Mouse (Mus musculus): ENCODE results near the gene Sh2d2a. TPM values are rescaled to one million over a fixed set of nuclear protein-coding genes. Genes with fewer than 3 reads are reported as not detected.
"Not testable (repeated sequence)": the region's sequence is repeated elsewhere in the genome, so short reads cannot be mapped to it uniquely, and the experiment has no call there.

The Sh2d2a gene
- polyA plus RNA-seq, 1 experiment, result 5.9 TPM

- no peak overlapping the region for H3K27ac ChIP-seq (ENCODE audit: insufficient read depth, low read depth, low read length)
- no peaks in the 10 kb centered on the region for H3K36me3 ChIP-seq (ENCODE audit: control insufficient read depth, insufficient read depth, low read length)
- no peak for TF ChIP-seq CTCF (IDR thresholded peaks at IDR 0.05; ENCODE audit: extremely low read depth, insufficient read length, insufficient replicate concordance, low read depth, low read length)
- TF ChIP-seq POLR2A (IDR thresholded peaks at IDR 0.05; ENCODE audit: low read depth, low read length), result no peak
- H3K4me3 ChIP-seq (ENCODE audit: low read depth, low read length), result no peak overlapping the region
- H3K4me1 ChIP-seq (ENCODE audit: control insufficient read depth, insufficient read depth, insufficient read length, low read length), result no peaks in the 10 kb centered on the region
- 52% methylated on average over 3 of the region's 3 CpGs for WGBS
- no peaks in the 10 kb centered on the region for H3K27me3 ChIP-seq (ENCODE audit: control insufficient read depth, insufficient read depth, low read length)
Observed at GRCm38 (mm10) chr3:87899266-87899665, 52.7 kb downstream of the Sh2d2a start.

GRCm38 (mm10) chr3:87899776-87900175 lies 53.2 kb downstream of the Sh2d2a start:
- Histone ChIP-seq H3K4me3 (ENCODE audit: low read depth, low read length) (no peak overlapping the region), H3K27me3 (ENCODE audit: control insufficient read depth, insufficient read depth, low read length) (no peaks in the 10 kb centered on the region), H3K27ac (ENCODE audit: insufficient read depth, low read depth, low read length) (no peak overlapping the region), H3K4me1 (ENCODE audit: control insufficient read depth, insufficient read depth, insufficient read length, low read length) (no peaks in the 10 kb centered on the region), H3K36me3 (ENCODE audit: control insufficient read depth, insufficient read depth, low read length) (no peaks in the 10 kb centered on the region)
- WGBS, result 82% methylated on average over 3 of the region's 3 CpGs
- TF ChIP-seq POLR2A (IDR thresholded peaks at IDR 0.05; ENCODE audit: low read depth, low read length) (no peak), CTCF (IDR thresholded peaks at IDR 0.05; ENCODE audit: extremely low read depth, insufficient read length, insufficient replicate concordance, low read depth, low read length) (no peak)

GRCm38 (mm10) chr3:87901036-87901624 lies 54.6 kb downstream of the Sh2d2a start:
- 21% methylated on average over 1 of the region's 1 CpGs for WGBS
- no peak for TF ChIP-seq CTCF (IDR thresholded peaks at IDR 0.05; ENCODE audit: extremely low read depth, insufficient read length, insufficient replicate concordance, low read depth, low read length)
- no peak for TF ChIP-seq POLR2A (IDR thresholded peaks at IDR 0.05; ENCODE audit: low read depth, low read length)

DNA sequence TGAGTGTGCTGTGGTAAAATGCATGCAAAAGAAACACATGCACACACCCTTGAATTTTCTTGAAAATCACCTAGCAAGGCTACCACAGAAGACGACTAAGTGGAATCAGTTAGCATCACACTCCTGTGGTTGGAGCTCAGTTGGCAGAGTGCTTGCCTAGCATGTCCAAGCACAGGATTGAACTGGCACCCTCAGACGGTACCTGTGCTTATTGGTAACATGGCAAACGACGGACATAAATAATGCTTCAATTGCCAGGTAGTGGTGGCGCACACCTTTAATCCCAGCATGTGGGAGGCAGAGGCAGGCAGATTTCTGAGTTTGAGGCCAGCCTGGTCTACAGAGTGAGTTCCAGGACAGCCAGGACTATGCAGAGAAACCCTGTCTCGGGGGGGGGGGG lies 55.4 kb downstream of the Sh2d2a start:
- H3K36me3 ChIP-seq (ENCODE audit: control insufficient read depth, insufficient read depth, low read length); H3K4me3 ChIP-seq (ENCODE audit: low read depth, low read length); H3K27ac ChIP-seq (ENCODE audit: insufficient read depth, low read depth, low read length); H3K4me1 ChIP-seq (ENCODE audit: control insufficient read depth, insufficient read depth, insufficient read length, low read length); H3K27me3 ChIP-seq (ENCODE audit: control insufficient read depth, insufficient read depth, low read length): not testable (repeated sequence)
- 83% methylated on average over 6 of the region's 6 CpGs for WGBS

More at GRCm38 (mm10) chr3:87901036-87901624, 54.6 kb downstream of the Sh2d2a start:
- Histone ChIP-seq H3K4me1 (ENCODE audit: control insufficient read depth, insufficient read depth, insufficient read length, low read length) (no peaks in the 10 kb centered on the region), H3K36me3 (ENCODE audit: control insufficient read depth, insufficient read depth, low read length) (no peaks in the 10 kb centered on the region), H3K27ac (ENCODE audit: insufficient read depth, low read depth, low read length) (no peak overlapping the region), H3K27me3 (ENCODE audit: control insufficient read depth, insufficient read depth, low read length) (no peaks in the 10 kb centered on the region), H3K4me3 (ENCODE audit: low read depth, low read length) (no peak overlapping the region)

DNA sequence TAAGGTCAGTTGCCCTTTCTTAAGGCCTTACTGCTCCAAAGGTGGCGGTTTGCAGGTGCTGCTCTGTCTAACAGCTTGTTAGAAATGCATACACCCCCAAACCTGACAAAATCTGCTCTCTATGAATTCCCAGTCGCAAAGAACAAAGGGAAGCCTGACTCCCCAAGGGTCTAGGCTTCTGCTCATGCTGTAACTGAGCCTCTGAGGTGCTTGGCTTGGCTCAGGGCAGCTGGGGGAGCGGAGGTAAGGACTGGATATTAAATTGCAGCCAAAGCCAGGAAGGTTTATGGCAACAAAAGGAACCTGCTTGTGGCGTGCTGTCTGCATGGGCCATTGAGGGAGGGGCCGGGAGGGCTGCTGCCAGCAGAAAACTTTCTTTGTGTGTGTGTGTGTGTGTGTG lies 57.3 kb downstream of the Sh2d2a start:
- Histone ChIP-seq H3K4me1 (ENCODE audit: control insufficient read depth, insufficient read depth, insufficient read length, low read length) (peaks cover 9% of the 10 kb centered on the region), H3K36me3 (ENCODE audit: control insufficient read depth, insufficient read depth, low read length) (no peaks in the 10 kb centered on the region), H3K27me3 (ENCODE audit: control insufficient read depth, insufficient read depth, low read length) (no peaks in the 10 kb centered on the region), H3K27ac (ENCODE audit: insufficient read depth, low read depth, low read length) (no peak overlapping the region), H3K4me3 (ENCODE audit: low read depth, low read length) (no peak overlapping the region)
- TF ChIP-seq POLR2A (IDR thresholded peaks at IDR 0.05; ENCODE audit: low read depth, low read length), result no peak
- no peak for TF ChIP-seq CTCF (IDR thresholded peaks at IDR 0.05; ENCODE audit: extremely low read depth, insufficient read length, insufficient replicate concordance, low read depth, low read length)
- 81% methylated on average over 5 of the region's 5 CpGs for WGBS

Other genes with a start within 250 kb of the Sh2d2a start
- gene Arhgef11, start 229.2 kb upstream of the Sh2d2a start, polyA plus RNA-seq (2012; rRNA removed), result 12.7 and 32.4 TPM in 2 replicates
- gene Lrrc71, start 98.1 kb upstream of the Sh2d2a start, polyA plus RNA-seq (2012; rRNA removed), result 0.03 TPM in 2 replicates
- gene Ntrk1, start 51.6 kb upstream of the Sh2d2a start, polyA plus RNA-seq (2012; rRNA removed), result 0.08 and 0.18 TPM in 2 replicates
- gene Insrr, start 49.8 kb upstream of the Sh2d2a start, polyA plus RNA-seq (2012; rRNA removed), result 1.3 and 2.6 TPM in 2 replicates
- gene Pear1, start 22.4 kb upstream of the Sh2d2a start, polyA plus RNA-seq (2012; rRNA removed), result 13.0 and 20.1 TPM in 2 replicates
- 13.4 and 27.1 TPM in 2 replicates for gene Prcc, start 38.9 kb downstream of the Sh2d2a start, polyA plus RNA-seq (2012; rRNA removed)
- gene Hdgf, start 59.6 kb downstream of the Sh2d2a start, polyA plus RNA-seq (2012; rRNA removed), result 20.0 and 44.5 TPM in 2 replicates
- 12.5 and 25.5 TPM in 2 replicates for gene Mrpl24, start 72.8 kb downstream of the Sh2d2a start, polyA plus RNA-seq (2012; rRNA removed)
- gene Isg20l2, start 83.6 kb downstream of the Sh2d2a start, polyA plus RNA-seq (2012; rRNA removed), result 3.9 and 7.0 TPM in 2 replicates
- 12.5 and 17.3 TPM in 2 replicates for gene Rrnad1, start 84.0 kb downstream of the Sh2d2a start, polyA plus RNA-seq (2012; rRNA removed)
- 0.10 TPM in 1 of 2 replicates, not detected in the other for gene Crabp2, start 101.9 kb downstream of the Sh2d2a start, polyA plus RNA-seq (2012; rRNA removed)
- gene Nes, start 124.3 kb downstream of the Sh2d2a start, polyA plus RNA-seq (2012; rRNA removed), result 2.6 and 5.0 TPM in 2 replicates
- gene Bcan, start 153.5 kb downstream of the Sh2d2a start, polyA plus RNA-seq (2012; rRNA removed), result 0.04 and 0.24 TPM in 2 replicates
- gene Hapln2, start 180.8 kb downstream of the Sh2d2a start, polyA plus RNA-seq (2012; rRNA removed), result not detected in 2 replicates
- gene Gpatch4, start 196.4 kb downstream of the Sh2d2a start, polyA plus RNA-seq (2012; rRNA removed), result 3.7 and 4.4 TPM in 2 replicates
- 25.4 and 41.6 TPM in 2 replicates for gene Naxe, start 211.7 kb downstream of the Sh2d2a start, polyA plus RNA-seq (2012; rRNA removed)
- gene Ttc24, start 231.5 kb downstream of the Sh2d2a start, polyA plus RNA-seq (2012; rRNA removed), result not detected in 2 replicates
- gene Iqgap3, start 235.2 kb downstream of the Sh2d2a start, polyA plus RNA-seq (2012; rRNA removed), result 7.1 and 14.6 TPM in 2 replicates

Data from small intestine, adult 2 months (tissue).